Mouse (Mus musculus) midbrain, embryonic 14.5 days (tissue): ENCODE data around the gene Qtrt2. TPM values are rescaled to one million over a fixed set of nuclear protein-coding genes. Genes with fewer than 3 reads are reported as not detected.

Experiments used
- ATAC-seq: fragments of 200-750 bp; cut with Nextera tagmentation; 2 replicates; pipeline ENCODE4 v1.8.0; 2017; ENCODE audit warnings: moderate number of reproducible peaks, moderate library complexity; ENCODE audit not compliant: low FRiP score, low TSS enrichment
- DNase-seq: peaks from one replicate; pipeline ENCODE4 v3.0.0-alpha.2; 2015
- H3K27ac ChIP-seq: fragments of 300-500 bp; sonication (generic); replicated peaks from 2 replicates; pipeline ENCODE4 v1.5.1; 2014; ENCODE audit warnings: mild to moderate bottlenecking, low read depth, low read length, moderate library complexity
- H3K27me3 ChIP-seq: fragments of 300-500 bp; sonication (generic); 2 replicates; pipeline ENCODE4 v1.6.1; 2014; ENCODE audit warnings: low read length, control low read depth, mixed read lengths; ENCODE audit not compliant: control insufficient read depth, insufficient read depth
- H3K36me3 ChIP-seq: fragments of 300-500 bp; sonication (generic); 2 replicates; pipeline ENCODE4 v1.6.1; 2014; ENCODE audit warnings: low read length, control low read depth; ENCODE audit not compliant: control insufficient read depth, insufficient read depth
- H3K4me1 ChIP-seq: fragments of 300-500 bp; sonication (generic); 2 replicates; pipeline ENCODE4 v1.6.1; 2014; ENCODE audit warnings: mild to moderate bottlenecking, antibody characterized with exemption, low read length, control low read depth; ENCODE audit not compliant: control insufficient read depth, insufficient read depth
- H3K4me2 ChIP-seq: fragments of 300-500 bp; sonication (generic); 2 replicates; pipeline ENCODE4 v1.6.1; 2014; ENCODE audit warnings: mild to moderate bottlenecking, low read length, moderate library complexity
- H3K4me3 ChIP-seq: fragments of 300-500 bp; sonication (generic); replicated peaks from 2 replicates; pipeline ENCODE4 v1.5.1; 2014; ENCODE audit warnings: low read depth, low read length
- H3K9ac ChIP-seq: fragments of 300-500 bp; sonication (generic); replicated peaks from 2 replicates; pipeline ENCODE4 v1.6.1; 2014; ENCODE audit warnings: mild to moderate bottlenecking, low read length, moderate library complexity
- H3K9me3 ChIP-seq: fragments of 300-500 bp; sonication (generic); 2 replicates; pipeline ENCODE4 v1.6.1; 2016; ENCODE audit warnings: low read length, control low read depth, mixed read lengths; ENCODE audit not compliant: control insufficient read depth
- WGBS: fragments of 180-500 bp; shearing (Covaris S2); extraction: QIAGEN DNeasy Blood & Tissue Kit; methylation state at CpG from one replicate; pipeline ENCODE4 v1.1.7; 2014; 5-methylcytosine and 5-hydroxymethylcytosine counted together
- polyA plus RNA-seq: library from polyadenylated mRNA; unstranded; fragments of >200 nt; fragmentation: Nextera tagmentation; extraction: Ambion mirVana; gene quantifications from 2 replicates; pipeline ENCODE4 v1.2.1, GENCODE M21; 2014

Qtrt2 gene
- polyA plus RNA-seq, 1 experiment from 2014 or later: 28.9 TPM

DNA sequence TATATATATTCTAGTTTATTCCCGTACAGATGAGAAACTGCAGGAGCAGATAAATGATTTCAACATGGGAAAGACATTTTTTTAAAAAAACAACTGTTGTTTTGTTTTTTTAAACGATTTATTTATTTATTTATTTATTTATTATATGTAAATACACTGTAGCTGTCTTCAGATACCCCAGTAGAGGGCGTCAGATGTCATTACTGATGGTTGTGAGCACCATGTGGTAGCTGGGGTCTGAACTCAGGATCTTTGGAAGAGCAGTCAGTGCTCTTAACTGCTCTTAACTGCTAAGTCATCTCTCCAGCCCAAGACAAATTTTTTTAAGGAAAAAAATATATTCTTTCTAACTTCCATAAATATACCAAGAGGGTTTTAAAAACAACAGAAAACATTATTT lies 45.0 kb downstream of the Qtrt2 start:
- Histone ChIP-seq H3K36me3 (peaks cover 15% of the 10 kb centered on the region), H3K27ac (no peak overlapping the region), H3K27me3 (no peaks in the 10 kb centered on the region), H3K9me3 (no peaks in the 10 kb centered on the region), H3K4me1 (no peaks in the 10 kb centered on the region), H3K9ac (no peak overlapping the region), H3K4me3 (no peak overlapping the region), H3K4me2 (no peak overlapping the region)
- 65% methylated on average over 3 of the region's 3 CpGs for WGBS
- ATAC-seq (no peak), DNase-seq (peak; percentile 11)

DNA sequence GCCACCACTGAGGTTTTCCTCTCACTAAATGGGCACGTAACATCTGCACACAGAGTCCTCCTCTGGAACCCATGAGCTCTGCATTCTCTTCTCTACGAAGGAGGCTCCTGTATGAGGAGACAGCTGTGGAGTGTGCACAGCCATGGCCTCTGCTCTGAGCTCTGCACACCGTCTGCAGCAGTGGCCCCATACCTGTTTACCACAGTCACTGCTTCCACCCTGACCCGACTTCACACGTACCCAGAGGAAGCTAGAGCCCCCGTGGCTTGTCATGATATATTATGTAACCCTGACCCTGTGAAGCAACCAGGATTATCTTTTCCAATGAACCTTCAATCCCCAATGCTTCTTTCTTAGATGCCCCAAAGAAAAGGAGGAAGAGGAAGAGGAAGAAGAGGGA lies 46.8 kb downstream of the Qtrt2 start:
- H3K4me1 ChIP-seq: no peaks in the 10 kb centered on the region
- H3K27ac ChIP-seq: no peak overlapping the region
- ATAC-seq: no peak
- 92% methylated on average over 6 of the region's 6 CpGs for WGBS
- H3K4me2 ChIP-seq: no peak overlapping the region
- H3K4me3 ChIP-seq: no peak overlapping the region
- no peaks in the 10 kb centered on the region for H3K9me3 ChIP-seq
- DNase-seq: no peak
- H3K36me3 ChIP-seq: peaks cover 31% of the 10 kb centered on the region
- no peak overlapping the region for H3K9ac ChIP-seq
- H3K27me3 ChIP-seq: no peaks in the 10 kb centered on the region

DNA sequence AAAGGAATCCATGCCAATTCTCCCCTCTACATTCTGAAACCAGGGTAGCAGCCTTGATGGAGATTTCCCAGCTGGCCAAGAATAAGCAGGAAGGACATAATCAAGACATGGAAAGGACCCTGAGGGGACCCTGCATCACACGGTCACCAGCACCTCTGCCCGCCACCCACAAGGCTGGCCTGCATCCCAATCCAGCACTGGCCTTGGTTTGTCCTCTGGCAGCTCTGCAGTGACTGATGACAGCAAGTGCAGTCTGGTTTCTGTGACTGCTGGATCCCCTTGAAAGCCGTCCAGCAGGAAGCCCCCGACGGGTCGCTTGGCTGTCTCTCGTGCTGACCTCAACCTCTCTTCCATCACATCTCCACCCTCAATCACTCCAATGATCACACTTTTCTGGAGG lies 55.2 kb downstream of the Qtrt2 start:
- Histone ChIP-seq H3K4me1 (no peaks in the 10 kb centered on the region), H3K27me3 (no peaks in the 10 kb centered on the region), H3K4me3 (no peak overlapping the region), H3K36me3 (peaks cover 58% of the 10 kb centered on the region), H3K9ac (no peak overlapping the region), H3K9me3 (no peaks in the 10 kb centered on the region), H3K27ac (no peak overlapping the region), H3K4me2 (no peak overlapping the region)
- ATAC-seq (no peak), DNase-seq (no peak)
- WGBS: 96% methylated on average over 7 of the region's 7 CpGs

GRCm38 (mm10) chr16:43869805-43870204 lies 56.8 kb downstream of the Qtrt2 start:
- H3K27ac ChIP-seq: no peak overlapping the region
- no peak overlapping the region for H3K4me3 ChIP-seq
- H3K4me1 ChIP-seq: no peaks in the 10 kb centered on the region
- no peaks in the 10 kb centered on the region for H3K9me3 ChIP-seq
- no peak overlapping the region for H3K9ac ChIP-seq
- peaks cover 44% of the 10 kb centered on the region for H3K36me3 ChIP-seq
- ATAC-seq (no peak), DNase-seq (no peak)
- no peak overlapping the region for H3K4me2 ChIP-seq
- H3K27me3 ChIP-seq: no peaks in the 10 kb centered on the region

DNA sequence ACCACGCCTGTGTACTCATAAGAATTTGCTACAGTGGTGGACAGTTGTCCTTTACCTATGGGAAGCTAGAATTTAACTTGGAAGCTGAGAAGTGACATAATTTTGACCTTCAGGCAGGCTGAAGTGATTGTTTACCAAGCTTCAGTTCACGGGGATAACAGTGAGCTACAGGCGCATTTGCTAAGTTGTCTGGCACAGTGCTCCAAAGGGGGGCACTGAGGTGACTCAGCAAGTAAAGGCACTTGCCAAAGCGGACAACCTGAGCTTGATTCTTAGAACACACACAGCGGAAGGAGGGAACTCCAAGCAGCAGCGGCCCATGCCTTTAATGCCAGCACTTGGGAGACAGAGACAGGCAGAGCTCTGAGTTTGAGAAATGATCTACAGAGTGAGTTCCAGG lies 66.0 kb downstream of the Qtrt2 start:
- 83% methylated on average over 6 of the region's 6 CpGs for WGBS
- H3K4me1 ChIP-seq: no peaks in the 10 kb centered on the region
- H3K27me3 ChIP-seq: no peaks in the 10 kb centered on the region
- DNase-seq: no peak
- no peaks in the 10 kb centered on the region for H3K9me3 ChIP-seq
- no peak overlapping the region for H3K4me2 ChIP-seq
- ATAC-seq: no peak
- no peak overlapping the region for H3K4me3 ChIP-seq
- no peak overlapping the region for H3K27ac ChIP-seq
- no peak overlapping the region for H3K9ac ChIP-seq
- peaks cover 23% of the 10 kb centered on the region for H3K36me3 ChIP-seq

DNA sequence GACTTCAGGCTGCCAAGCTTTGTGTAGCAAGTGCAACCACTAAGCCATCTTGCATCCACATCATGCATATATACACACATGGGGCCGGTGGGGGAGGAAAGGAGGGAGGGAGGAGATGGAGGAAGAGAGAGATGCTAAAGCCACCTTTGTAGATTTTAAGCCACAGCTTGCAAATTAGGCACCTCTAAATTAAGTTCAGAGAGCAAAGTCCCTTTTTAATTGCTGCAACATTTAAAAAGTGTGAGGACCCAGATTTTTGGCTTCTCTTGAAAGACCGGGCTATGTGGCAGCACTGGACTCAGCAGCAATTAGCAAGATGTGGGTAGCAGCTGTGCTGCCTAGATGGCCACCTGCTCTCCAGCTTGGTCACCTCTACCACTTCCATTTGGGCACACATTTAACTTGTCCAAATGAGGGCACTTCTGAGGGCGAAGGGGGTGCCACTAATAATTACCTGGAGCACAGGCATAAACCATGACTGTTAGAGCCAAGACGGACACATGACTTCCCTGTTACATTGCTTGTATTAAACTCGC lies 67.6 kb downstream of the Qtrt2 start:
- DNase-seq (no peak), ATAC-seq (no peak)
- H3K4me2 ChIP-seq: no peak overlapping the region
- no peak overlapping the region for H3K9ac ChIP-seq
- 87% methylated on average over 5 of the region's 5 CpGs for WGBS
- no peaks in the 10 kb centered on the region for H3K27me3 ChIP-seq
- no peaks in the 10 kb centered on the region for H3K9me3 ChIP-seq
- H3K27ac ChIP-seq: no peak overlapping the region
- no peaks in the 10 kb centered on the region for H3K4me1 ChIP-seq
- H3K36me3 ChIP-seq: peaks cover 19% of the 10 kb centered on the region
- H3K4me3 ChIP-seq: no peak overlapping the region

DNA sequence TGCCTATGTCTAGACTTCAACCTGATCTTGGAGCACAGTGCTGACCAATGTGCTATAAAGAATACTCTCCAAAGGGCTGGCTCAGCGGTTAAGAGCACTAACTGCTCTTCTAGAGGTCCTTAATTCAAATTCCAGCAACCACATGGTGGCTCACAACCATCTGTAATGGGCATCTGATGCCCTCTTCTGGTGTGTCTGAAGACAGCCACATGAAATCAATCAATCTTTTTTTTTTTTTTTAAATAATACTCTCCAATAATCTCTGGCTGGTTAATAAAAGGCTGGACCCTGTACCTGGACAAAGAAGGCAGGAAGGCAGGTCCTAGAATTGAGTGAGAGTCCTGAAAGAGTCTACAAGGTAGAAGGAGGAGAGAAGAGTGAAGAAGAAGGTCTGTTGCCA lies 76.8 kb downstream of the Qtrt2 start:
- H3K36me3 ChIP-seq: no peaks in the 10 kb centered on the region
- WGBS: 56% methylated on average over 1 of the region's 1 CpGs
- H3K4me1 ChIP-seq: no peaks in the 10 kb centered on the region
- DNase-seq (no peak), ATAC-seq (no peak)
- H3K9ac ChIP-seq: no peak overlapping the region
- H3K27ac ChIP-seq: no peak overlapping the region
- H3K27me3 ChIP-seq: no peaks in the 10 kb centered on the region
- no peak overlapping the region for H3K4me2 ChIP-seq
- no peak overlapping the region for H3K4me3 ChIP-seq
- no peaks in the 10 kb centered on the region for H3K9me3 ChIP-seq

DNA sequence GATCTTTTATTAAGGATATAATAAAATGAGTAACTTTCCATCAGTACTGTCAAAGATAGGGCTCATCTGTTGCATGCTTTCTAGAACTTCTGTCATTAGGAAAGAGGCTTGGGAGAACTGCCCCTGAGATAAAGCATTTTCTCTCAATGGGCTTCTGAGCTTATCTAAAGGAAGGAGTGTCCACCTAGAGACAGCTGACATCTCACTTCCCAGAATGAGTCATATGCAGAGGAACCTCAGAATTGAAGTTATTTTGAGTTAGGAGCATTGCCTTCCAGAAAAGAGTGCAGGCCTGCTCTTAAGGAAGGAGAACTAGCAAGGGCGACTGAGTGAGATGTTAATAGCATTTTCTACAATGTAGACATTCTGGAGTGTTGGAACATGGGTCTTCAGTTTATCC lies 85.4 kb downstream of the Qtrt2 start:
- Histone ChIP-seq H3K27me3 (no peaks in the 10 kb centered on the region), H3K9ac (no peak overlapping the region), H3K4me3 (no peak overlapping the region), H3K4me1 (no peaks in the 10 kb centered on the region), H3K36me3 (no peaks in the 10 kb centered on the region), H3K27ac (no peak overlapping the region), H3K9me3 (no peaks in the 10 kb centered on the region), H3K4me2 (no peak overlapping the region)
- WGBS: 86% methylated on average over 1 of the region's 1 CpGs
- DNase-seq (no peak), ATAC-seq (no peak)

DNA sequence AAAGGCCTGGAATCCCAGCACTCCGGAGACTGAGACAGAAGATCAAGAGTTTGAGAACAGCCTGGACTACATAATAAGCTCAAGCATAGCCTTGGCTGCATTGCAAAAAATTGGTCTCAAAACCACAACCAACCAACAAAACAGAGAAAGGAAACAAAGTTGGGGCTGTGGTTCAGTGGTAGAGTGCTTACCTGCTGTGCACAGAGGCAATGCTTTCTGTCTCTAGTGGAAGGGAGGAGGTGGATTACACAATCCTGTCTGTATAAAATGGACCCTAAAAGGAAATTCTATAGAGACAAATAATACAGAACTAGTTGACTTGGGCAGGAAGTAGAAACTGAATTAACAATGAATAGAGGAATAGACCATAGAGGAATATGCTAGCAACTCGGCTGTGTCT lies 94.7 kb downstream of the Qtrt2 start:
- 90% methylated on average over 2 of the region's 2 CpGs for WGBS
- DNase-seq (no peak), ATAC-seq (no peak)
- Histone ChIP-seq H3K36me3 (no peaks in the 10 kb centered on the region), H3K27ac (no peak overlapping the region), H3K27me3 (no peaks in the 10 kb centered on the region), H3K4me1 (no peaks in the 10 kb centered on the region), H3K4me3 (no peak overlapping the region), H3K9me3 (no peaks in the 10 kb centered on the region), H3K4me2 (no peak overlapping the region), H3K9ac (no peak overlapping the region)
